Mouse (Mus musculus): ENCODE data around the gene Dynlt1b. TPM values are rescaled to one million over a fixed set of nuclear protein-coding genes. Genes with fewer than 3 reads are reported as not detected.

Dynlt1b gene
- total and polyA plus RNA-seq, 3 experiments, result 162 to 263 TPM; not detected in 1

Other genes starting within 250 kb of the Dynlt1b start
- 6.0 and 6.5 TPM in 2 replicates for gene Tmem181a, start 173.3 kb upstream of the Dynlt1b start, total RNA-seq (2012; rRNA removed)
- 10 to 100 TPM; 10.8 to 25.5 TPM for gene Tmem181a, start 173.3 kb upstream of the Dynlt1b start, polyA plus RNA-seq (2012; ENCODE audit: insufficient read depth in 1 of 2, insufficient read length in 2 of 2, low read depth in 1 of 2, low replicate concordance in 2 of 2, missing spikeins in 1 of 2)
- gene Dynlt1a, start 112.6 kb upstream of the Dynlt1b start, total RNA-seq (2012; rRNA removed), result 7.8 and 10.9 TPM in 2 replicates
- 10 to 100 TPM in 1 of 2 experiments, not detected in 1; 15.9 TPM for gene Dynlt1a, start 112.6 kb upstream of the Dynlt1b start, polyA plus RNA-seq (2012; ENCODE audit: insufficient read depth in 1 of 2, insufficient read length in 2 of 2, low read depth in 1 of 2, low replicate concordance in 2 of 2, missing spikeins in 1 of 2)
- gene Dynlt1c, start 171.6 kb downstream of the Dynlt1b start, total RNA-seq (2012; rRNA removed), result 6.1 and 7.7 TPM in 2 replicates
- gene Dynlt1c, start 171.6 kb downstream of the Dynlt1b start, polyA plus RNA-seq (2012; ENCODE audit: insufficient read depth in 1 of 2, insufficient read length in 2 of 2, low read depth in 1 of 2, low replicate concordance in 2 of 2, missing spikeins in 1 of 2), result 1 to 10 TPM in 1 of 2 experiments, not detected in 1; 6.3 TPM
- 108 and 122 TPM in 2 replicates for gene Dynlt1f, start 225.8 kb downstream of the Dynlt1b start, total RNA-seq (2012; rRNA removed)
- 100 to 1,000 TPM in 1 of 2 experiments, not detected in 1; 148 TPM for gene Dynlt1f, start 225.8 kb downstream of the Dynlt1b start, polyA plus RNA-seq (2012; ENCODE audit: insufficient read depth in 1 of 2, insufficient read length in 2 of 2, low read depth in 1 of 2, low replicate concordance in 2 of 2, missing spikeins in 1 of 2)
- gene Sytl3, start 229.0 kb downstream of the Dynlt1b start, total RNA-seq (2012; rRNA removed), result not detected in 2 replicates
- not detected for gene Sytl3, start 229.0 kb downstream of the Dynlt1b start, polyA plus RNA-seq (2012; ENCODE audit: insufficient read depth in 1 of 2, insufficient read length in 2 of 2, low read depth in 1 of 2, low replicate concordance in 2 of 2, missing spikeins in 1 of 2)

All from MEL (cell line).